Mouse (Mus musculus) intestine, embryonic 16.5 days (tissue): ENCODE measurements around the gene Stap2. TPM values are rescaled to one million over a fixed set of nuclear protein-coding genes. Genes with fewer than 3 reads are reported as not detected.

Source experiments
- ATAC-seq: fragments of 200-750 bp; cut with Nextera tagmentation; 2 replicates; pipeline ENCODE4 v1.8.0; 2017; ENCODE audit warnings: moderate TSS enrichment, moderate library complexity
- H3K27ac ChIP-seq: fragments of 300-500 bp; sonication (generic); 2 replicates; pipeline ENCODE4 v1.5.1; 2014; ENCODE audit warnings: mild to moderate bottlenecking, low read length
- H3K27me3 ChIP-seq: fragments of 300-500 bp; sonication (generic); replicated peaks from 2 replicates; pipeline ENCODE4 v1.6.1; 2014; ENCODE audit warnings: low read length, control low read depth, mixed read lengths; ENCODE audit not compliant: control insufficient read depth, insufficient read depth
- H3K36me3 ChIP-seq: fragments of 300-500 bp; sonication (generic); 2 replicates; pipeline ENCODE4 v1.6.1; 2014; ENCODE audit warnings: low read length, control low read depth; ENCODE audit not compliant: control insufficient read depth, insufficient read depth
- H3K4me1 ChIP-seq: fragments of 300-500 bp; sonication (generic); 2 replicates; pipeline ENCODE4 v1.6.1; 2014; ENCODE audit warnings: low read length, control low read depth, mixed read lengths; ENCODE audit not compliant: control insufficient read depth, insufficient read depth
- H3K4me2 ChIP-seq: fragments of 300-500 bp; sonication (generic); 2 replicates; pipeline ENCODE4 v1.6.1; 2014; ENCODE audit warnings: low read depth, low read length, control low read depth
- H3K4me3 ChIP-seq: fragments of 300-500 bp; sonication (generic); 2 replicates; pipeline ENCODE4 v1.5.1; 2014; ENCODE audit warnings: mild to moderate bottlenecking, low read length
- H3K9ac ChIP-seq: fragments of 300-500 bp; sonication (generic); 2 replicates; pipeline ENCODE4 v1.6.1; 2014; ENCODE audit warnings: low read depth, low read length
- H3K9me3 ChIP-seq: fragments of 300-500 bp; sonication (generic); 2 replicates; pipeline ENCODE4 v1.6.1; 2016; ENCODE audit warnings: low read length, control low read depth; ENCODE audit not compliant: control insufficient read depth
- WGBS: fragments of 180-500 bp; shearing (Covaris S2); extraction: QIAGEN DNeasy Blood & Tissue Kit; methylation state at CpG from one replicate; pipeline ENCODE4 v1.1.7; 2014; 5-methylcytosine and 5-hydroxymethylcytosine counted together
- polyA plus RNA-seq: library from polyadenylated mRNA; unstranded; fragments of >200 nt; fragmentation: Nextera tagmentation; extraction: Ambion mirVana; gene quantifications from 2 replicates; pipeline ENCODE4 v1.2.1, GENCODE M21; 2015

Stap2 gene
- polyA plus RNA-seq, 1 experiment from 2014 or later, result 65.6 TPM

DNA sequence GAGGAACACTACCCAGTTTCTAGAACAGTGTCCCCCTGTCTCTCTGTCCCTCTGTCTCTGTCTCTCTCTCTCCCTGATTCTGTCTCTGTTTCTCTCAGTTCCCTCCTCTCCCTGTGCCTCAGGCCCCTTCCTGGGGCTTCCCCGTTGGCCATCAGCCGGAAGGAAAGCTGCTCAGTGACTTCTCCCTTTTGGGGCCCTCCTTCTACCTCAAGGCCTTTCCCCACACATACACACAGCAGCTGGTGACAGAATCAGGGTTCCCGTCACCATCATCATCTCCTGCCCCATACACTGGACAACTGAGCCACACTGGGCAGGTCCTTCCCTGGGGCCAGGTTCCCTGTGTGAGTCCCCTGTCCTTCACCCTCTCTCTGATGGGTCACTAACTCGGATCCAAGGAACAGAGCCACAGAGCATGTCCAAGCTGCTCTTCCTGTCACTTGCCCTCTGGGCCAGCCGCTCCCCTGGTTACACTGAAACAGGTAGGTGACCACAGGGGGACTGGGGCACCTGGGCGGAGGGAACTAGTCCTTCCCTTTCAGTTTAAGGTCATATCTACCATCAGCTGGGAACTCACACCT is 52.8 kb downstream of the Stap2 start, which contains the start of gene Ebi3:
Ebi3 (plus strand) TSS at position 194 of the 581 bp plus-strand sequence.
- peaks cover 14% of the 10 kb centered on the region for H3K4me1 ChIP-seq
- H3K4me3 ChIP-seq, result no peak within 1 kb of the TSS
- H3K27ac ChIP-seq, result no peak within 1 kb of the TSS
- no peak within 1 kb of the TSS for H3K4me2 ChIP-seq
- 72% methylated on average over 6 of the region's 6 CpGs for WGBS
- peaks cover 3% of the 10 kb centered on the region; the same call in 1 of the 2 replicates for H3K27me3 ChIP-seq
- ATAC-seq, result no peak
- no peaks in the 10 kb centered on the region for H3K9me3 ChIP-seq
- H3K36me3 ChIP-seq, result no peaks in the 10 kb centered on the region
- H3K9ac ChIP-seq, result no peak within 1 kb of the TSS

DNA sequence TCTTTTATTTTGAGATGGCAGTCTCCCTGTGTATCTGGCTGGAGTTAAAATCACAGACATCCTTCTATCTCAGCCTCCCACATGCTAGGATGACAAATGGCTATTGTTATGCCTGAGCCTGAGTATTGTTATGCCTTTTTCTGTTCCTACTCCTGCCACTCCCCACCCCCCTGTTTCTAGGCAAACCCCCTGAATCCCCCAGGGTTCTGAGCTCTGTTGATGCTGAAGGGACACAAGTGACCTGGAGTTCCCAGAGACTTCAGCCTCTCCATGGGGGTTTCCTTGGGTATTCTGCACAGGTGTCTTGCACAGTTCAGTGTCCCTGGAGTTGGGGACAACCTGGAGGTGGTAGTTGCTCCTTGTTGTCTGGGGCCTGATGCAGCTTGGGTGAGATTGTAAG is 53.3 kb downstream of the Stap2 start:
- H3K36me3 ChIP-seq, result no peaks in the 10 kb centered on the region
- H3K4me1 ChIP-seq, result peaks cover 10% of the 10 kb centered on the region
- ATAC-seq, result no peak
- H3K4me3 ChIP-seq, result no peak overlapping the region
- H3K27ac ChIP-seq, result no peak overlapping the region
- H3K9me3 ChIP-seq, result no peaks in the 10 kb centered on the region
- H3K9ac ChIP-seq, result no peak overlapping the region
- H3K4me2 ChIP-seq, result no peak overlapping the region
- peaks cover 3% of the 10 kb centered on the region; the same call in 1 of the 2 replicates for H3K27me3 ChIP-seq

- Histone ChIP-seq H3K9me3 (no peaks in the 10 kb centered on the region), H3K4me3 (no peak overlapping the region), H3K27me3 (peaks cover 3% of the 10 kb centered on the region; the same call in 1 of the 2 replicates), H3K4me1 (no peaks in the 10 kb centered on the region), H3K27ac (no peak overlapping the region), H3K36me3 (no peaks in the 10 kb centered on the region), H3K9ac (no peak overlapping the region), H3K4me2 (no peak overlapping the region)
- 82% methylated on average over 9 of the region's 9 CpGs for WGBS
- no peak for ATAC-seq
These were observed 54.8 kb downstream of the Stap2 start for GRCm38 (mm10) chr17:55950601-55951000.

DNA sequence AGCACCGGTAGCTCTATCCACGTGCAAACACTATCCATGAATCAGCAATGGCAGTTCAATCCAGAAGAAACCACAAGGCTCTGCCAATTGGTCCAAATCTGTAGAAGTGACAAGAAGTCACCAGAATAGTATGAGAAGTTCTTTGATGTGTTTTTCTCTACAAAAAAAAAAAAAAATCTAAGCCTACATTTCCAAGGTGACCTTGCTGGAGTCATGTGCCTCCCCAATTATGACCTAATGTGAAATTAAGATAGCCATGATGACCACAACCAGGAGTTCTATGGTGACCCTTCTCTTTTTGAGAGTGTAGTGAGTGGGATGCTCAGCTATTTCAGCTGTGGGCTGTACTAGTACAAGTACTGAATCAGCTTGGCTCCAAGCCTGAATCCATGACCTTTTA is 56.0 kb downstream of the Stap2 start, which contains the start of gene Zfp119b:
Zfp119b (minus strand) TSS at position 101 of the 400 bp plus-strand sequence.
- H3K36me3 ChIP-seq, result no peaks in the 10 kb centered on the region
- H3K27ac ChIP-seq, result no peak within 1 kb of the TSS
- H3K9ac ChIP-seq, result no peak within 1 kb of the TSS
- no peak within 1 kb of the TSS for H3K4me2 ChIP-seq
- 90% methylated on average over 2 of the region's 2 CpGs for WGBS
- H3K27me3 ChIP-seq, result no peaks in the 10 kb centered on the region
- H3K4me3 ChIP-seq, result no peak within 1 kb of the TSS
- no peak for ATAC-seq
- H3K4me1 ChIP-seq, result no peaks in the 10 kb centered on the region
- H3K9me3 ChIP-seq, result no peaks in the 10 kb centered on the region

DNA sequence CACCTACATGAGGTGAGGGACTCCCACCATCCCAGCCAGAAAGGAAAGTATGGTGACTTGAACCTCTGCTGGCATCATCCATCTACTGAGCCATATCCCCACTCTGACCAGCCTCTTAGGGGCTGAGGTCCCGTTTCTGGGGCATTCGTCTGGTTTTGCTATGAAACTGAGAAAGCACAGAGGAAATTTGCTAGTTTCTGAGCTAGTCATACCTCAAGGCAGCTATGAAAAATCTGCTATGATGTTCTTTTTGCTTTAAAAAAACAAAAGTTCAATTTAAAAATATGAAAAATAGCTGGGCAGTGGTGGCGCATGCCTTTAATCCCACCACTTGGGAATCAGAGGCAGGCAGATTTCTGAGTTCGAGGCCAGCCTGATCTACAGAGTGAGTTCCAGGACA is 56.7 kb downstream of the Stap2 start:
- no peaks in the 10 kb centered on the region for H3K36me3 ChIP-seq
- no peak overlapping the region for H3K4me3 ChIP-seq
- H3K9me3 ChIP-seq, result no peaks in the 10 kb centered on the region
- no peak overlapping the region for H3K4me2 ChIP-seq
- H3K27me3 ChIP-seq, result no peaks in the 10 kb centered on the region
- H3K27ac ChIP-seq, result no peak overlapping the region
- no peak for ATAC-seq
- WGBS, result 86% methylated on average over 4 of the region's 4 CpGs
- H3K4me1 ChIP-seq, result no peaks in the 10 kb centered on the region
- no peak overlapping the region for H3K9ac ChIP-seq

Other genes with a start within 250 kb of the Stap2 start
- 5.1 and 5.7 TPM in 2 replicates for gene Zfp119a, start 126.7 kb downstream of the Stap2 start, polyA plus RNA-seq
- 7.9 and 10.8 TPM in 2 replicates for gene Zfp959, start 113.5 kb downstream of the Stap2 start, polyA plus RNA-seq
- gene Zfp119b, start 56.1 kb downstream of the Stap2 start, polyA plus RNA-seq, result 4.1 and 4.4 TPM in 2 replicates
- gene Ebi3, start 52.9 kb downstream of the Stap2 start, polyA plus RNA-seq, result 2.6 and 2.9 TPM in 2 replicates
- 19.7 and 21.5 TPM in 2 replicates for gene Yju2, start 46.5 kb downstream of the Stap2 start, polyA plus RNA-seq
- gene Shd, start 35.1 kb downstream of the Stap2 start, polyA plus RNA-seq, result 8.6 and 9.0 TPM in 2 replicates
- gene Fsd1, start 19.1 kb downstream of the Stap2 start, polyA plus RNA-seq, result 8.4 and 9.7 TPM in 2 replicates
- gene Mpnd, start 127 bp upstream of the Stap2 start, polyA plus RNA-seq, result 77.5 and 80.8 TPM in 2 replicates
- 120 and 131 TPM in 2 replicates for gene Sh3gl1, start 31.1 kb upstream of the Stap2 start, polyA plus RNA-seq
- 15.6 and 16.7 TPM in 2 replicates for gene Chaf1a, start 34.9 kb upstream of the Stap2 start, polyA plus RNA-seq
- gene Ubxn6, start 69.4 kb upstream of the Stap2 start, polyA plus RNA-seq, result 31.6 and 34.3 TPM in 2 replicates
- gene Hdgfl2, start 74.0 kb upstream of the Stap2 start, polyA plus RNA-seq, result 69.3 and 75.0 TPM in 2 replicates
- 0.11 and 0.23 TPM in 2 replicates for gene Plin4, start 104.2 kb upstream of the Stap2 start, polyA plus RNA-seq
- 0.48 and 0.57 TPM in 2 replicates for gene Plin5, start 112.0 kb upstream of the Stap2 start, polyA plus RNA-seq
- 0.47 and 0.57 TPM in 2 replicates for gene Lrg1, start 116.4 kb upstream of the Stap2 start, polyA plus RNA-seq
- 0.81 and 0.99 TPM in 2 replicates for gene Sema6b, start 134.8 kb upstream of the Stap2 start, polyA plus RNA-seq
- gene Tnfaip8l1, start 156.9 kb upstream of the Stap2 start, polyA plus RNA-seq, result 10.6 and 12.7 TPM in 2 replicates
- 119 and 121 TPM in 2 replicates for gene Mydgf, start 178.3 kb upstream of the Stap2 start, polyA plus RNA-seq
- gene Dpp9, start 213.3 kb upstream of the Stap2 start, polyA plus RNA-seq, result 33.5 and 35.1 TPM in 2 replicates